Mouse (Mus musculus): ENCODE results near the gene Ybey.

Gene Ybey

DNA sequence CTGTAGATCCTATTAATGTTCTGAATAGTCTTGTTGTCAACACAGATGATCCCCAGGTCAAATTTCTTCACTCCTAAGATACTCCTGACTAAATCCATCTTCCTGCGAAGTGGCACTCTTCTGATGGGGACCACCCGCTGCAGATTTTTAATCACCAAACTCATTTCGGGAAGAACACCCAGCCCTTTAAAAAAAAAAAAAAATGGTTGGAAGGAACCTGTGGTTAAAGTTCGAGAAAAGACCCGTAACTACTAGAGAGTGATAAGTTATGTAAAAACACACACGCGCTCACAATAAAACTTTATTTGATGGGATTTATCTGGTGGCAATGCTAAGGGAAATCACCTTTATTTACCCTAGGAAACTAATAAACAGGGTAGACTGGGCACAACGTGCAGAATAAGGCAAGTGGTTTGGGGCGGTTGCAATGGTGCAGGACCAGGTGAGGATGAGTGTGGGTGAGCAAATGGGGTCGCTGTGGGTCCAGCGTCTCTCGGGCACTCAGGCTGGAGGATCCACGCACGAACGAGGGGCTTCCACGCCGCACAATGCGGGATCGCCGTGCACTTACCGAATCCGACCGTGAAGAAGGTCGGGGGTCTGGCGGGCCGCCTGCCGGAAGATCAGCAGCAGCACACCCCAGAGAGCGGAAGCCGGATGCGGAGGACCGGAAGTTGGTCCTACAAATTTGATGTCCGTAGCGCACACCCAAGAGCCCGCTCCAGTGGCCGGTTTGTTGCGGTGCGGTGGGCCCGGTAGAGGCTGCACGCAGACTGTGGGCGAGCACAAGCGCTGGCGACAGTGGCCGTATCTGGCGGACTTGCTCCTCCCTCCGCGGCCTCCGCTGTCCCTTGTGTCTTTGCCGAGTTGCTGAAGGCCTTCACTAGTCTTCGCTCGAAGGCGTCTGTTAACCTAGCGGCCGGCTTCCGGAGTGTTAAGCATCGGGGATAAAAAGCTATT lies at the start of gene Ybey, which contains the start of gene Mcm3ap:
Gene Ybey (minus strand): TSS at position 912 of the 960 bp plus-strand sequence.
Gene Mcm3ap (plus strand): TSS at position 725 of the 960 bp plus-strand sequence.
- CTCF ChIA-PET = no interaction called here

DNA sequence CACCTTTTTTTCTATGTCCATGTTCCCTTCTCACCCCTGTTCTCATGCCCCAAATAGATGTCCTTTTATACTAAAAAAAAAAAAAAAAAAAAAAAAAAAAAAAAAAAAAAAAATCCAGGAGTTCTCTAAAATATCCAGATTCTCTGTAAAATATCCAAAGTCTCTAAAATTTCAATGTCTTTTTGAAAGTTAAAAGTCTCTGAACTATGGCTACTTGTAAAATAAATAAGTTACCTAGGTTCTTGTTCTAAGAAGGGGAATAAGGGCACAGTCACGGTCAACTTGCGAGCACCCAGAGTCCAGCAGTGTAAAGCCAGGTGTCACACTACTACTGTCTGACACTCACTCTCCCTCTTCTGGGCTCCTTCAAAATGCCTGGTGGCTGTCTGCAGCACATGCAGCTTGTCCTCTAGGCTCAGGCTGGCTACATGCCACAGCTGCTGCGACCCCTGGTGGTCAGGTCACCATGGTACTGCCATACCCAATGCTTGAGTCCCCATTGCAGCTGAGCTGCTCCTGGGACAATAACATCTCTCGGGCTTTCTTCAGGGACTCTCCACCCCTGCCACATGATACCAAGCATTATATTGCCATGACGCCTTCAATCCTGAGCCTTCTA lies 44.2 kb upstream of the Ybey start:
- CTCF ChIA-PET = interaction anchor here (0.7 kb wide), 1 partner anchor 10 kb away, joined by 7 read pairs; no protein-coding TSS in a partner anchor

DNA sequence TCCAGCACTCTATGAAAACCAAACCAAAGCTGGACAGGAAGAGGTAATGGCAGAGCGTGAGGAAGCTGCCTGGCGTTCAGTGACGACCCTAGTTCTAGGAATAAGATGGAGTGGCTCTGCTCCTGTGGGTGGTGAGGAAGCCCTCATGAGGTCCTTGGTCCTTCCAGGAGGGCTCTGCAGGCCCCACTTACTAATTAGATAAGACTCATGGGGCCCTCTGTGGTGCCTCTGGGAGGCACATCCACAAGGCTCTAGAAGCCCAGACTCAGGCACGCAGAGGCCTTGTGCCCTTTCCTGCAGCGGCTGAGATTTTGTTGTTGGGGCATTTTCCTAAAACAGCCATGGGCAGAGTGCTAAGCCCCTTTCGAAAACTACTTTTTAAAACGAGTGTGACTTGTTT lies 37.0 kb upstream of the Ybey start:
- CTCF ChIA-PET = no interaction called here

DNA sequence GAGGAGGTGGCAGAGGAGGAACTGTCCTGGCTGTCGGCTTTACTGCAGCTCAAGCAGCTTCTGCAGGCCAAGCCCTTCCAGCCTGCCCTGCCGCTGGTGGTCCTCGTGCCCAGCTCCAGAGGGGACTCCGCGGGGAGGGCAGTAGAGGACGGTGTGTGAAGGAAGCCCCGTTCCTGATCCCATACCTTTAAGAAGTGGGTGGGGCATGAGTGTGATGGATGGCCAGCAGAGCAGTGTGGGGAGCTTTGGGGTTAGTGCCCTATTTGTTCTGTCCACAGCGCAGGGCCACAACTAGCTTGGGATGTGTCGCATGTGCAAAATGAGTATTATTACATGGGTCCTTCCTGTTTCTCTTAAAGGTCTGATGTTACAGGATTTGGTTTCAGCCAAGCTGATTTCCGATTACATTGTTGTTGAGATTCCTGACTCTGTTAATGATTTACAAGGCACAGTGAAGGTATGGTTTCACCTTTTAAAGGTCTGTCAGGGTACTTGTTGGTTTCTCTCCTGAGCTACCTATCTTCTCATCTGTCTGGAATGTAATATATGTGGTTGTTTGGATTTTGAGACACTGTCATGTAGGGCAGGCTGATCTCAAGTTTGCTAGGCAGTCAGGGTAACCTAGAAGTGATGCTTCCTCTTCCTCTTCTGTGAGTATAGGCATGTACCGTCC lies 35.5 kb upstream of the Ybey start:
- CTCF ChIA-PET = no interaction called here

DNA sequence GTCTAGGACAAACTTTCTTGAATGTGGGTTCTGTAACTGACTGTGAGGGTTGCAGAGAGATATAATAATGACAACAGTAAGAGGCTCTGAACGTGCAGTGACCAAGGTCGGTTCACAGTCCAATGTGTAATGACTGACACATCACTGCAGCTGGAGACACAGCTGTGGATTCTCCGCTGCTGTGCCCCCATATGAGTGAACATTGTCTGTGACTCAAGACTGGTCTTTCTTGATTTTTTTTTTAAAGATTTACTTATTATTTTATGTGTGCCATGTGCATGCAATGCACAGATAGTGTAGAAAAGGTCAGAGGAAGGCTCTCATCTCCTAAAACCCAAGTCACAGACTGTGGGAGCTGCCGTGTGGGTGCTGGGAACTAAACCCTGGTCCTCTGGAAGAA lies 28.6 kb upstream of the Ybey start:
- CTCF ChIA-PET = no interaction called here

DNA sequence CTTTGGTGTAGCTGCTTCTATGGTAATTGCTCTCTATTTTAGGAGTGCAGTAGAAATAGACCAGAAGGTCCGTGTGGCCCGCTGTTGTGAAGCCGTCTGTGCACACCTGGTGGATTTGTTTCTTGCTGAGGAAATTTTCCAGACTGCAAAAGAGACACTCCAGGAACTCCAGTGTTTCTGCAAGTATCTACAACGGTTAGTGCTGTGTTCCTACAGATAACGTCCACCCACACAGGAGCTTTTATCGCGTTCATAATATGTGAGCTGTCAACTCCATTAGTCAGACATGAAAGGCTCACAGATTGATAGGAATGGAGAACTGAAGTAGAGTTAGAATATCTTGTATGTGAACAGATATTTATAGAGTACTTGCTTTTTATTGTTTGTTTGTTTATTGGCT lies 27.5 kb upstream of the Ybey start:
- CTCF ChIA-PET = no interaction called here

DNA sequence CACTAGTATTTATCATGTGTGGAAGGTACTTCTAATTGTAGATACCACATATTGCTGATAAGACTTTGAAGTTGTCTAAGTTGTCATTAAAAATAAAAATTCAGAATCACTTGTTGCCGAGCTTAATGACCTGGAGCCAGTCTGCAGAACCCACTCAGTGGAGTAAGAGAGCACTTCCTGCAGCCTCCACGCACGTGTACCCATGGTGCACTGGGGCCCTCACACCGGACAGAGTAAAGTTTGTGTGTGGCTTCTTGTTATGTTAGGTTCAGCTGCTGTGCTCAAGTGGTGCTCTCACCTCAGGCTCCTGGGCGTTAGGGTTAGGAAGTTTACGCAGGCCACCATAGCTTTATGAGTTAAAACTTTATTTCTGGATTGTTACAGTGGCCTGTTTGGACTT lies 26.6 kb upstream of the Ybey start:
- CTCF ChIA-PET = no interaction called here

DNA sequence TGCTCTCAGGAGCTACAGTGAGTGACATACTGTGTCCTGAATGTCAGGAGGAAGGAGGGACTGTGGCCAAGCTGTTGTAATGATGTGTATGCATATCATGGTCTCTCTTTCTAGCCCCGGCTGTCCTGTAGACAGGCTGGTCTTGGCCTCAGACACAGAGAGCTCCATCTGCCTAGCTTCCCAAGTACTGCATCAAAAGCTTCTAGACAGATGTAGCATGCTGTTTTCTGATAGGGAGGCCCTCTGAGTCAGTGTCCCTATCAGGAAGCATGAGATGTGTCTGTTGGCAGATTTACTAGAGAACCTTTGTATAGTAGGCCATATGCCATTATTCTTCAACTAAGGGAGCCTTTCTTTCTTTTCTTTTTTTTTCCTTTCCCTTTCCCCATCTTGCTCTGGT lies 24.6 kb upstream of the Ybey start:
- CTCF ChIA-PET = no interaction called here

DNA sequence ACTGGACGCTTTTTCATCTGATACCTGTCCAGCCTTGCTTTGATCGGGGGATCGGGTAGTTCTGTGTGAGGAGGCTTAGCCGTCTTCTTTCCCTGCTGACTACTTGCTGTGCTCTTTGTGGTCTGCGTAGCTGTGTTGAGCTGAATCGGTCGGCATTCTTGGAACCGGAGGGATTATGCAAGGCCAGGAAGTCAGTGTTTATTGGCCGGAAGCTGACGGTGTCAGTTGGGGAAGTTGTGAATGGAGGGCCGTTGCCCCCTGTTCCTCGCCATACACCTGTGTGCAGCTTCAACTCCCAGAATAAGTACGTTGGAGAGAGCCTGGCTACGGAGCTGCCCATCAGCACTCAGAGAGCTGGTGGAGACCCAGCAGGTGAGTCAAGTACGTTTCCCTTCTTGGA lies 20.3 kb upstream of the Ybey start:
- CTCF ChIA-PET = no interaction called here

DNA sequence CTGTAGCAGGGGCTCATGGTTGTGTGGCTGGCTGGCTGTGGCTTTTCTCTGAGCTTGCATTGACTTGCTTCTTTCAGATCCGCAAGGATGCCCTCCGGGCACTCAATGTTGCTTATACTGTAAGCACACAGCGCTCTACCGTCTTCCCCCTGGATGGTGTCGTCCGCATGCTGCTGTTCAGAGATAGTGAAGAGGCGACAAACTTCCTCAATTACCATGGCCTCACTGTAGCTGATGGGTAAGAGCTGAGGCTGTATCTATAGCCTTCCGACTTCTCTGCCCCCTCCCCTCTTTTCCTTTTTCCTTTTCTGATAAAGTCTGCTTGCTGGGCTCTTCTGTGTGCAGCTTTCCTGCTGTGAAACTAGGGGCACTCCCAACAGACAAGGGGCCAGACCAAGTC lies 19.4 kb upstream of the Ybey start:
- CTCF ChIA-PET = no interaction called here

DNA sequence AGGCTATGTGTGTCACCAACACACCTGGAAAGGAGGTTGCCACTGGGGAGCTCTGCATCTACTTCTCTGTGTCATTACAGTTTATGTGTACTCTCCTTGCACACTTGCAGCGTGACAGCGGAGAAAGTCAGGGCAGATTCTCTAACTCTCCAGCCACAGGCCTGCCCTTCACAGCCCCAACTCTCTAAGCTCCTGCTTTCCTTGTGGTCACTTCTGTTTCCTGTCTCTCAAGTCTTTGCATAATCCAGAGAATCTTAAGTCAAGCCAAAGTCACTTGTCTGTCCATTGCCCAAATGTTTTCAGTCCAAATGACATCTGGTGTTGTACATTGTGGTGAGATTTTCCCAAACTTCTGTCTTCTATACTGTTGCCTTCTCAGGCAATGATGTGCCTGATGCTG lies 17.4 kb upstream of the Ybey start:
- CTCF ChIA-PET = no interaction called here

DNA sequence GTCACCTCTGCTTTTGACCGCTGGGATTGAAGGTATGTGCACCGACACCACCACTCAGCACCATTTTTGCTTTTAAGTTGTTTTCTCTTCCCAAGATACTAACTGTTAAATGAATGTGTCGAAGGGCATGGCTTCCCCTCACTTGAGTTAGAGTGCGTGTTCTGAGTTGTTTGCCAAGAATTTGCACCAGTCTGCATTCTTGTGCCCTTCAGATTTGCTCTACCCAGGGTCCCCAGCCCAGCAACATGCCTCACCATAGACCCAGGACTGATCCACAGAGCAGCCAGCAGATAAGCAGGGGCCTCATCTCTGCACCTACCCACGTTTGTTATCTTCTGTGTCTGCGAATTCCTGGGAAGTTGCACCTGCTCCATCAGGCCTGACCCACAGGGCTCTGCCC lies 12.6 kb upstream of the Ybey start:
- CTCF ChIA-PET = no interaction called here

DNA sequence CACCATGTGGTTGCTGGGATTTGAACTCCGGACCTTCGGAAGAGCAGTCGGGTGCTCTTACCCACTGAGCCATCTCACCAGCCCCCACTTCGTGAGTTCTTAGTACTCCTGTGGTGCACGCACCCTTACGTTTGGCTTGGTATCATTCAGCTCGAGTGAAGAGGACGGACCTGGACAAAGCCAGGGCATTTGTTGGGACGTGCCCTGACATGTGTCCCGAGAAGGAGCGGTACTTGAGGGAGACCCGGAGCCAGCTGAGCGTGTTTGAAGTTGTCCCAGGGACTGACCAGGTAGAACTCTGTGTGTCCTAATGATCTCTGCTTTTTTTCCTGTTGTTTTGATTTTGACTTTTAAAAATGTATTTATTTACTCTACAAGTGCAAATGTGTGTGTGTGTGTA lies 11.9 kb upstream of the Ybey start:
- CTCF ChIA-PET = no interaction called here

DNA sequence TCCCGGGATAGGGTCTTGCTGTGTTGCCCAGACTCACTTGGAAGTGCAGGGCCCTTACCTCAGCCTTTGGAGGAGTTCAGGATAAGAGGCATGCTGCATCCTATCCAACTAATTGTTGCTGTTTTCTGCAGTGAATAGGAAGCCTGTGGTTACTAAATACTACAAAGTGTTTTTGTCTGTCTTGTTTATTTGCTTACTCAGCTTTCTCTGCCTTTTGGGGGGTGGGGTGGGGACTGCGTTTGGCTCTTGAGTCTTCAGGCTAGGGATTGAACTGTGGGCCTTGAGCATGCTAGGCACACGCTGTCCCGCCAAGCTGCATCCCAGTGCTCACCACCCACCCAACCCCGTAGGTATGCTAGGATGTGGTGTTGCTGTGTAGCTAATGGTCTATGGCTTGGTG lies 4.8 kb upstream of the Ybey start:
- CTCF ChIA-PET = no interaction called here

DNA sequence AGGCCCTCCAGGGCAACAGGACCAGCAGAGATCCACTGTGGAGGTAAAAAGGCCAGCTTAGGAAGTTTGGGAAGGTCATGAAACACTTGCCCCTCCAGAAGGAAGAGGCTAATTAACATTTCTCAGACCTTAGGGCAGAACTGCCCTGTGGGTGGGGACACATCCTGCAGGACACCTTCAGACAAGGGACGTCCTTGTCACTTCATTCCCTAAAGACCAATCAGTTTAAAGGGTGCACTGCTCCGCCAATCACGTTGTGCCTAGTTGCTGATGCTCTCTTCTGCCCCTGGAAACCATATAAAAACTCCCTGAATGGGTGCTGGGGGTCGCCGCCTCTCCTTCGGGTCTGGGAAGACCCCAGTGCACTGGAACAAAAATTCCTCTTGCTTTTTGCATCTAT lies 6.2 kb downstream of the Ybey start:
- CTCF ChIA-PET = no interaction called here

DNA sequence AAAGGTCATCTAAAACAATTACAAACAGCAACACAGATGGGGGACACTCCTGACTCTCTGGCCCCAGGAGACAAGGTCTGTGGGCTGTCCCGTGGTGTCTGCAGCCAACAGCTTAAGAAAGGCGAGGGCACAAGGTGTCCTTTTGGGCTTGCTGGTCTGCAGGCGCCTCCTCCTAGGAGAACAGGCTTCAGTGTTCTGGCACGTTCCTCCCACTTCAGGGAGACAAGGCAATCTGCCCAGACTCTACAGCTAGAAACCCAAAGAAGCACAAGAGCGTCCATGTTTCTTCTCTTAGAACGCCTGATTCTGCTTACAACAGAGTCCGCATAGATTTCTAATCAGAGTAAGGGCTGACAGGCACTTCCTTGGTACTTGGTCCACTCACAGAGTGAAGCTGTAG lies 6.6 kb downstream of the Ybey start:
- CTCF ChIA-PET = no interaction called here

DNA sequence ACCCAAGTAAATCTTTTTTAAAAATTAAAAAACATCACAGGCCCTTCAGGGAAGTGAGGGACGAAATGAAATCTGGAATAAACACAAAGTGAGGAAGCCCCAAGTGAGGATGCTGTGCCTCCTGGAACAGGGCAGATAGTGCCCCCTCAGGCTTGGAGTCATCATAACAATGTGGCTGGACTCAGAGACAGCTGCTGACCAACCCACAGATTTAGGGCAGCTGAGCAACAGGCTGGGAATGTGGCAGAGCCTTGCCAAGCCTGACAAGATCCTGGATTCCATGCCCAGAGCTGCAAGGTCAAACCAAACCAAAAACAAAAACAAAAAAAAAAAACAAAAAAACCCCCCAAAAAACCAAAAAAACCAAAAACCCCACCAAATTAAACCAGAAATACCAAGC lies 7.7 kb downstream of the Ybey start:
- CTCF ChIA-PET = no interaction called here

DNA sequence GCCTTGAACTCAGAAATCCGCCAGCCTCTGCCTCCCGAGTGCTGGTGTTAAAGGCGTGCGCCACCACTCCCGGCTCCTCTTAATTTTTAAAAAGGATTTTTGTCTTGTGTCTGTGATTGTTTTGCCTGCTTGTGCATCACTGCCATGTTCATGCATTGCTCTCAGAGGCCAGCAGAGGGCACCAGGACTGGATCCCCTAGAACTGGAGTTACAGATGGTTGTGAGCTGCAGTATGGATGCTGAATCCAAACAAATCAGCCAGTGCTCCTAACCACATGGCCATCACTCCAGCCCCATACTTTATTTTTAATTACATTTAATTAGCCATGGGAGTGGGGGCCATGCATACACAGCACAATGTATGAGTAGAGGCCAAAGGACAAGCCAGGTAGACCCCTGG lies 13.6 kb downstream of the Ybey start:
- CTCF ChIA-PET = no interaction called here

DNA sequence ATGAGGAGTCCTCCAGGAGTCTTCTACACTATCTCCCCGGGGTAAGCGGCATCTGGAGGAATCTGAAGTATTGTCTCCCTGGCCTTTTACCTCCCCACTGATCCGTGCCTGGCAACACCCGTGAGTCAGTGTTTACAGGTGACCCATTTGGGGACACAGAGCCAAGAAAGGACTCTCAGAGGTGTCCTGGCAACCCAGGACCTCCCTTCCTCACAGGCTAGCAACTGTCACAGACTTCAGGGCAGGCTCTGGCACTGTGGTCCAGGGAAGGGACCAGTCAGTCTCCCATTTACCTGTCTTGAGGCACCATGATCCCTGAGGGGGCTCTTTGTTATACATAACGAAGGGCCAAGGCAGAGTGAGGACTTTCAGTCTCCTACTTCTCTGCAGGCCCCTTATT lies 20.1 kb downstream of the Ybey start, which contains the start of gene 2610028H24Rik:
Gene 2610028H24Rik (plus strand): TSS at position 231 of the 400 bp plus-strand sequence.
- CTCF ChIA-PET = no interaction called here

DNA sequence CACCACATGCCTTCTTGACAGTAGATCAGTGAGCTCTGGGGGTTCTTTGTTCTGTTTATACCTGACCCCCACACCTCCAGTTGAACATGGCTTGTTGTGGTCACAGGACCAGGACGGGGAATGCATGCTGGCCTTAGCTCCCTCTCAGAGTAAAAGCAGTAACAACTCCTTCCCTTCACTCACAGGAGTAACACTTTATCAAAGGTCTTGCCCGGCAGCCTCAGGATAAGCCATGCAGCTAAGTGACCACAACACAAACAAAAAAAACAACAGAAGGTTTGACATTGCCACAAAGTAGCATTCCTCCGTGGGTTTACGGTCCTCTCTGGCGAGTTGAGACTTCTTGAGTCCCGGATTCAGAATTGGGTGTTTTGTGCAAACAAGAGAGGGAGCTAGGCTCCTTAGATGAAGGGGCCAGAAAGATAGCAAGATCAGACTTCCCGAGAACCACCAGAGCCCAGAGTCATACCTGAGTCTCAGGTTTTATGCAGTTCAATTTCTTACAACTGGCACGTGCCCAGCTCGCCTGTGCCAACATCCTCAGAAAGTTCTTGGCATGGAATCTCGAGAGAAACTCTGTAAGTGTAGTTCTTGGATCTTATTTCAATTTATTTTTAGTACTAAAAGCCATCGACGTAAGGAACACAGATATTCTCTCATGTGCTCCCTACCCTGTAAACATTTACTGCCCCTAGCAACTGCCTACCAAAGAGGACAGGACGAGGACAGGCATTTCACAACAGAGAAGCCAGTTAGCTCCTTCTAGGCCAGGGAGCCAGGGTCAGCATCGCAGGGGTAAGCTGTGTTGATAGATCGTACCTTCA lies 21.3 kb downstream of the Ybey start:
- CTCF ChIA-PET = no interaction called here

DNA sequence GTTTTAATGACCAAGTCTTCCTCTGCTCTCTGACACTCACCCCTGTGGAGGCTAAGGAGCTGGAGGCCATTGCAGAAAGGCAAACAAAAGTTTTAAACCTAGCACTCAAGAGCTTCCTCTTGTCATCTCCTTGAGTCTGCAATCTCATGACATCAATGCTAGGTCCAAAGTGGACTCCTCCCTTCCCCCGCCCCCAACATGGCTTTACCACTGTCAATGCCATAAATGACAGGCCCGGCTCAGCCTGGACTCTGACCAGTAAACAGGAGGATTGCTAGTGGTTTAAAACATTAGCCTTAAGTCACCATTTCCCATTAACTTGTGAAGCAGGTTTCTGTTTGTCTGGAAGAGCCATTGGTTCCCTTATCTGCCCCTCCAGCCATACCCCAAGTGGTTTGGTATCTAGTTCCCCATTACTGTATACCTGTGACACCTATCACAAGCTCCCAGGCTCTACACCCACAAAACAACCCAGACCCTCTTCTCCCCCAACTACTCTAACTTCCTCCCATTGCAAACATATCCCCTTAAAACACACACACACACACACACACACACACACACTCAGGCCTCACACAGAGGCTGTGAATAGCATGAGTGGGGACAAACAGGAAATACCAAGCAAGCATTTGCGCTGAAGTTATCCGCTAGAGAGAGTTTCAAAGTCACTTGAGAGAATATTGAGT lies 22.8 kb downstream of the Ybey start:
- CTCF ChIA-PET = no interaction called here
